Mouse (Mus musculus) forebrain, embryonic 15.5 days (tissue): ENCODE data around the gene Ank3. TPM values are rescaled to one million over a fixed set of nuclear protein-coding genes. Genes with fewer than 3 reads are reported as not detected.
A peak's percentile ranks its signal among the peaks of the same experiment; 100 is the strongest.

ENCODE experiments used
- ATAC-seq: fragments of 200-750 bp; cut with Nextera tagmentation; replicated peaks from 2 replicates; pipeline ENCODE4 v1.8.0; 2017; ENCODE audit warnings: mild to moderate bottlenecking, moderate TSS enrichment, moderate library complexity
- H3K27ac ChIP-seq: fragments of 300-500 bp; sonication (generic); replicated peaks from 2 replicates; pipeline ENCODE4 v1.5.1; 2015; ENCODE audit warnings: mild to moderate bottlenecking, inconsistent platforms
- H3K27me3 ChIP-seq: fragments of 300-500 bp; sonication (generic); 2 replicates; pipeline ENCODE4 v1.6.1; 2015; ENCODE audit warnings: inconsistent platforms
- H3K36me3 ChIP-seq: fragments of 300-500 bp; sonication (generic); 2 replicates; pipeline ENCODE4 v1.6.1; 2015; ENCODE audit warnings: mild to moderate bottlenecking, inconsistent platforms
- H3K4me1 ChIP-seq: fragments of 300-500 bp; sonication (generic); 2 replicates; pipeline ENCODE4 v1.6.1; 2015; ENCODE audit warnings: inconsistent platforms
- H3K4me2 ChIP-seq: fragments of 300-500 bp; sonication (generic); replicated peaks from 2 replicates; pipeline ENCODE4 v1.6.1; 2015; ENCODE audit warnings: mild to moderate bottlenecking, inconsistent platforms
- H3K4me3 ChIP-seq: fragments of 300-500 bp; sonication (generic); 2 replicates; pipeline ENCODE4 v1.5.1; 2015; ENCODE audit warnings: mild to moderate bottlenecking, inconsistent platforms
- H3K9ac ChIP-seq: fragments of 300-500 bp; sonication (generic); replicated peaks from 2 replicates; pipeline ENCODE4 v1.6.1; 2015; ENCODE audit warnings: mild to moderate bottlenecking, inconsistent platforms
- H3K9me3 ChIP-seq: fragments of 300-500 bp; sonication (generic); 2 replicates; pipeline ENCODE4 v1.6.1; 2016; ENCODE audit warnings: inconsistent platforms
- WGBS: fragments of 180-500 bp; shearing (Covaris S2); methylation state at CpG from one replicate; pipeline ENCODE4 v1.1.7; 2015; ENCODE audit warnings: mixed read lengths; 5-methylcytosine and 5-hydroxymethylcytosine counted together
- polyA plus RNA-seq: library from polyadenylated mRNA; unstranded; fragments of >200 nt; fragmentation: Nextera tagmentation; extraction: Ambion mirVana; gene quantifications from 2 replicates; pipeline ENCODE4 v1.2.1, GENCODE M21; 2015

Gene Ank3
- polyA plus RNA-seq, 1 experiment from 2014 or later = 91.2 TPM

- 82% methylated on average over 10 of the region's 10 CpGs for WGBS
- Histone ChIP-seq H3K9ac (no peak overlapping the region), H3K4me2 (no peak overlapping the region), H3K36me3 (peaks cover 5% of the 10 kb centered on the region; the same call in 1 of the 2 replicates), H3K9me3 (no peaks in the 10 kb centered on the region), H3K4me1 (peaks cover 3% of the 10 kb centered on the region; the same call in 1 of the 2 replicates), H3K27ac (no peak overlapping the region), H3K27me3 (no peaks in the 10 kb centered on the region), H3K4me3 (no peak overlapping the region)
- ATAC-seq = no peak
Measured at GRCm38 (mm10) chr10:69916689-69917435, 518.3 kb downstream of the Ank3 start.

GRCm38 (mm10) chr10:69917711-69918110, 519.1 kb downstream of the Ank3 start:
- Histone ChIP-seq H3K4me2 (no peak overlapping the region), H3K9me3 (no peaks in the 10 kb centered on the region), H3K4me3 (no peak overlapping the region), H3K9ac (no peak overlapping the region), H3K4me1 (peaks cover 3% of the 10 kb centered on the region; the same call in 1 of the 2 replicates), H3K36me3 (peaks cover 5% of the 10 kb centered on the region; the same call in 1 of the 2 replicates), H3K27ac (no peak overlapping the region), H3K27me3 (no peaks in the 10 kb centered on the region)
- 94% methylated on average over 5 of the region's 5 CpGs for WGBS
- ATAC-seq = no peak

GRCm38 (mm10) chr10:69918461-69919151, 520.0 kb downstream of the Ank3 start:
- Histone ChIP-seq H3K4me1 (peaks cover 3% of the 10 kb centered on the region; the same call in 1 of the 2 replicates), H3K4me3 (no peak overlapping the region), H3K4me2 (no peak overlapping the region), H3K36me3 (peaks cover 5% of the 10 kb centered on the region; the same call in 1 of the 2 replicates), H3K9me3 (no peaks in the 10 kb centered on the region), H3K9ac (no peak overlapping the region), H3K27ac (no peak overlapping the region), H3K27me3 (no peaks in the 10 kb centered on the region)
- no peak for ATAC-seq
- WGBS = 97% methylated on average over 6 of the region's 6 CpGs

- H3K27me3 ChIP-seq = no peaks in the 10 kb centered on the region
- peaks cover 4% of the 10 kb centered on the region; the same call in 1 of the 2 replicates for H3K4me1 ChIP-seq
- no peak overlapping the region for H3K4me3 ChIP-seq
- no peaks in the 10 kb centered on the region for H3K9me3 ChIP-seq
- H3K36me3 ChIP-seq = peaks cover 5% of the 10 kb centered on the region; the same call in 1 of the 2 replicates
- no peak for ATAC-seq
- H3K9ac ChIP-seq = no peak overlapping the region
- no peak overlapping the region for H3K27ac ChIP-seq
- WGBS = 85% methylated on average over 5 of the region's 5 CpGs
- no peak overlapping the region for H3K4me2 ChIP-seq
Measured at GRCm38 (mm10) chr10:69919152-69919492, 520.5 kb downstream of the Ank3 start.

- Histone ChIP-seq H3K4me3 (no peak overlapping the region), H3K4me1 (peaks cover 9% of the 10 kb centered on the region), H3K27ac (no peak overlapping the region), H3K36me3 (peaks cover 5% of the 10 kb centered on the region; the same call in 1 of the 2 replicates), H3K9ac (no peak overlapping the region), H3K9me3 (no peaks in the 10 kb centered on the region), H3K4me2 (no peak overlapping the region), H3K27me3 (no peaks in the 10 kb centered on the region)
- WGBS = 68% methylated on average over 7 of the region's 7 CpGs
- 0 out of 2 replicates have a peak, but pooled peaks have one; percentile 35 for ATAC-seq
Measured at GRCm38 (mm10) chr10:69919746-69920145, 521.2 kb downstream of the Ank3 start.

- Histone ChIP-seq H3K4me2 (no peak overlapping the region), H3K27ac (no peak overlapping the region), H3K9me3 (no peaks in the 10 kb centered on the region), H3K36me3 (peaks cover 5% of the 10 kb centered on the region; the same call in 1 of the 2 replicates), H3K4me3 (no peak overlapping the region), H3K4me1 (peaks cover 24% of the 10 kb centered on the region), H3K27me3 (no peaks in the 10 kb centered on the region), H3K9ac (no peak overlapping the region)
- whole genome bisulfite sequencing = 97% methylated on average over 5 of the region's 5 CpGs
- ATAC-seq = no peak
Measured at GRCm38 (mm10) chr10:69922076-69922475, 523.5 kb downstream of the Ank3 start.

GRCm38 (mm10) chr10:69923801-69924200, 525.2 kb downstream of the Ank3 start:
- Histone ChIP-seq H3K36me3 (peaks cover 5% of the 10 kb centered on the region; the same call in 1 of the 2 replicates), H3K4me3 (no peak overlapping the region), H3K27ac (no peak overlapping the region), H3K4me2 (no peak overlapping the region), H3K9me3 (no peaks in the 10 kb centered on the region), H3K27me3 (no peaks in the 10 kb centered on the region), H3K9ac (no peak overlapping the region), H3K4me1 (peaks cover 24% of the 10 kb centered on the region)
- ATAC-seq = no peak
- WGBS = 14% methylated on average over 8 of the region's 8 CpGs

GRCm38 (mm10) chr10:69924321-69924720, 525.7 kb downstream of the Ank3 start:
- no peak for ATAC-seq
- no peak overlapping the region for H3K9ac ChIP-seq
- H3K4me3 ChIP-seq = no peak overlapping the region
- no peaks in the 10 kb centered on the region for H3K9me3 ChIP-seq
- no peak overlapping the region for H3K27ac ChIP-seq
- 7% methylated on average over 11 of the region's 11 CpGs for WGBS
- peak overlapping the region; percentile 28; the same call in 1 of the 2 replicates for H3K4me2 ChIP-seq
- H3K27me3 ChIP-seq = no peaks in the 10 kb centered on the region
- H3K36me3 ChIP-seq = peaks cover 5% of the 10 kb centered on the region; the same call in 1 of the 2 replicates
- peaks cover 24% of the 10 kb centered on the region for H3K4me1 ChIP-seq

- Histone ChIP-seq H3K36me3 (no peaks in the 10 kb centered on the region), H3K4me2 (peak overlapping the region; percentile 28), H3K9me3 (no peaks in the 10 kb centered on the region), H3K27me3 (no peaks in the 10 kb centered on the region), H3K27ac (no peak overlapping the region), H3K9ac (no peak overlapping the region), H3K4me3 (no peak overlapping the region), H3K4me1 (peaks cover 21% of the 10 kb centered on the region)
- ATAC-seq = 0 out of 2 replicates have a peak, but pooled peaks have one; percentile 33
- WGBS = 6% methylated on average over 14 of the region's 14 CpGs
Measured at GRCm38 (mm10) chr10:69924845-69925244, 526.3 kb downstream of the Ank3 start.

GRCm38 (mm10) chr10:69925285-69926157, 526.9 kb downstream of the Ank3 start:
- Histone ChIP-seq H3K9me3 (no peaks in the 10 kb centered on the region), H3K27me3 (no peaks in the 10 kb centered on the region), H3K4me1 (peaks cover 21% of the 10 kb centered on the region), H3K4me3 (no peak overlapping the region; the same call in 1 of the 2 replicates), H3K4me2 (peak overlapping the region; percentile 34), H3K9ac (no peak overlapping the region), H3K27ac (no peak overlapping the region), H3K36me3 (no peaks in the 10 kb centered on the region)
- 0 out of 2 replicates have a peak, but pooled peaks have one; percentile 35 for ATAC-seq
- WGBS = 2% methylated on average over 19 of the region's 19 CpGs

- Histone ChIP-seq H3K36me3 (no peaks in the 10 kb centered on the region), H3K9me3 (no peaks in the 10 kb centered on the region), H3K27me3 (no peaks in the 10 kb centered on the region), H3K4me3 (no peak overlapping the region; the same call in 1 of the 2 replicates), H3K27ac (no peak overlapping the region), H3K4me1 (peaks cover 21% of the 10 kb centered on the region), H3K9ac (no peak overlapping the region), H3K4me2 (peak overlapping the region; percentile 34)
- no peak for ATAC-seq
- WGBS = 2% methylated on average over 11 of the region's 11 CpGs
Measured at GRCm38 (mm10) chr10:69926158-69926882, 527.7 kb downstream of the Ank3 start.
